Mouse (Mus musculus) G1E (cell line): ENCODE results near the gene Aff3. TPM values are rescaled to one million over a fixed set of nuclear protein-coding genes. Genes with fewer than 3 reads are reported as not detected.

Source experiments
- ATAC-seq: 2 replicates; pipeline ENCODE4 v1.8.0; 2016; ENCODE audit warnings: mild to moderate bottlenecking; ENCODE audit not compliant: insufficient number of reproducible peaks, poor library complexity, low FRiP score, severe bottlenecking; ENCODE audit errors: extremely low read depth
- DNase-seq: peaks from one replicate; pipeline ENCODE4 v3.0.0; 2012; ENCODE audit warnings: low spot score
- H3K27me3 ChIP-seq: 2 replicates; pipeline ENCODE4 v1.6.1; 2012; ENCODE audit warnings: mild to moderate bottlenecking, low read length, inconsistent platforms; ENCODE audit not compliant: insufficient read depth
- H3K36me3 ChIP-seq: replicated peaks from 2 replicates; pipeline ENCODE3; 2012; ENCODE audit warnings: mild to moderate bottlenecking, inconsistent platforms
- H3K4me1 ChIP-seq: 2 replicates; pipeline ENCODE4 v1.6.1; 2012; ENCODE audit warnings: low read depth, low read length, inconsistent platforms, mixed read lengths; ENCODE audit not compliant: insufficient read depth
- H3K4me3 ChIP-seq: 2 replicates; pipeline ENCODE4 v1.5.1; 2012; ENCODE audit warnings: low read depth, mild to moderate bottlenecking, inconsistent platforms, low read length, moderate library complexity, mixed read lengths
- H3K9me3 ChIP-seq: replicated peaks from 2 replicates; pipeline ENCODE4 v1.6.1; 2012; ENCODE audit warnings: inconsistent platforms
- CTCF ChIP-seq: IDR thresholded peaks from 2 replicates; pipeline ENCODE4 v1.5.1; 2012; ENCODE audit warnings: low read depth, low read length, inconsistent platforms, mixed read lengths
- GATA1 ChIP-seq: IDR thresholded peaks from 2 replicates; pipeline ENCODE4 v1.6.1; 2012; ENCODE audit warnings: borderline replicate concordance, low read length, inconsistent platforms, mixed read lengths
- GATA2 ChIP-seq: IDR thresholded peaks from 2 replicates; pipeline ENCODE4 v1.6.1; 2012; ENCODE audit warnings: low read depth, low read length, inconsistent platforms, borderline replicate concordance
- POLR2AphosphoS5 ChIP-seq: IDR thresholded peaks from 2 replicates; pipeline ENCODE4 v1.6.1; 2012; ENCODE audit warnings: low read depth, low read length, inconsistent platforms; ENCODE audit not compliant: insufficient replicate concordance
- TAL1 ChIP-seq: conservative IDR thresholded peaks from 2 replicates; pipeline ENCODE4 v1.6.1; 2012; ENCODE audit warnings: low read depth, low read length, inconsistent platforms, mixed read lengths
- polyA plus RNA-seq: library from polyadenylated mRNA; stranded (reverse); fragments of >175 nt; gene quantifications from 2 replicates; pipeline ENCODE4 v1.2.3, GENCODE M21; 2012
- total RNA-seq, 2 experiments: library from RNA; stranded (forward) in 1 of 2; stranded (reverse) in 1 of 2; fragments of 200-1000 nt in 1 of 2; fragments of >200 nt in 1 of 2; fragmentation: Nextera tagmentation in 1 of 2; gene quantifications; 2 replicates each; pipeline ENCODE4 v1.2.3; 2014 to 2017

Gene Aff3
- total and polyA plus RNA-seq, 3 experiments: 2.3 to 6.9 (median 6.3) TPM

GRCm38 (mm10) chr1:38358797-38359349 is 305.9 kb downstream of the Aff3 start:
- no peaks in the 10 kb centered on the region for H3K9me3 ChIP-seq
- TF ChIP-seq GATA2 (no peak), TAL1 (no peak), POLR2AphosphoS5 (no peak), GATA1 (no peak), CTCF (no peak)
- no peaks in the 10 kb centered on the region for H3K4me1 ChIP-seq
- no peaks in the 10 kb centered on the region; the same call in 1 of the 2 replicates for H3K27me3 ChIP-seq
- DNase-seq: no peak
- H3K36me3 ChIP-seq: no peaks in the 10 kb centered on the region
- no peak overlapping the region for H3K4me3 ChIP-seq
- no peak for ATAC-seq

GRCm38 (mm10) chr1:38357933-38358796 is 306.6 kb downstream of the Aff3 start:
- TF ChIP-seq CTCF (no peak), GATA1 (no peak), GATA2 (no peak), TAL1 (no peak), POLR2AphosphoS5 (no peak)
- Histone ChIP-seq H3K36me3 (no peaks in the 10 kb centered on the region), H3K27me3 (no peaks in the 10 kb centered on the region; the same call in none of the 2 replicates), H3K4me3 (no peak overlapping the region), H3K4me1 (no peaks in the 10 kb centered on the region), H3K9me3 (no peaks in the 10 kb centered on the region)
- DNase-seq (no peak), ATAC-seq (no peak)

- no peak for ATAC-seq
These were observed 310.2 kb downstream of the Aff3 start for GRCm38 (mm10) chr1:38354585-38354984.

GRCm38 (mm10) chr1:38347346-38347745 is 317.4 kb downstream of the Aff3 start:
- no peaks in the 10 kb centered on the region for H3K4me1 ChIP-seq
- DNase-seq (no peak), ATAC-seq (no peak)
- TF ChIP-seq POLR2AphosphoS5 (no peak), GATA2 (no peak), GATA1 (no peak), TAL1 (no peak), CTCF (no peak)
- no peaks in the 10 kb centered on the region for H3K36me3 ChIP-seq
- H3K27me3 ChIP-seq: peaks cover 6% of the 10 kb centered on the region
- H3K4me3 ChIP-seq: no peak overlapping the region
- H3K9me3 ChIP-seq: no peaks in the 10 kb centered on the region

More at GRCm38 (mm10) chr1:38354585-38354984, 310.2 kb downstream of the Aff3 start:
- no peaks in the 10 kb centered on the region for H3K4me1 ChIP-seq
- no peak for TF ChIP-seq GATA1
- TF ChIP-seq GATA2: no peak
- no peak for TF ChIP-seq TAL1
- TF ChIP-seq POLR2AphosphoS5: no peak
- no peak for TF ChIP-seq CTCF
- H3K4me3 ChIP-seq: no peak overlapping the region
- H3K9me3 ChIP-seq: no peaks in the 10 kb centered on the region
- H3K27me3 ChIP-seq: peaks cover 2% of the 10 kb centered on the region
- no peak for DNase-seq
- H3K36me3 ChIP-seq: no peaks in the 10 kb centered on the region

GRCm38 (mm10) chr1:38334206-38334605 is 330.5 kb downstream of the Aff3 start:
- ATAC-seq (no peak), DNase-seq (no peak)
- TF ChIP-seq GATA1 (no peak), TAL1 (no peak), POLR2AphosphoS5 (no peak), GATA2 (no peak), CTCF (no peak)
- H3K36me3 ChIP-seq: no peaks in the 10 kb centered on the region
- H3K4me1 ChIP-seq: no peaks in the 10 kb centered on the region
- no peak overlapping the region for H3K4me3 ChIP-seq
- no peaks in the 10 kb centered on the region for H3K27me3 ChIP-seq
- no peaks in the 10 kb centered on the region for H3K9me3 ChIP-seq

GRCm38 (mm10) chr1:38332919-38333318 is 331.8 kb downstream of the Aff3 start:
- no peaks in the 10 kb centered on the region for H3K36me3 ChIP-seq
- no peak for TF ChIP-seq GATA2
- TF ChIP-seq GATA1: no peak
- TF ChIP-seq CTCF: no peak
- TF ChIP-seq TAL1: no peak
- no peak for TF ChIP-seq POLR2AphosphoS5
- no peaks in the 10 kb centered on the region for H3K4me1 ChIP-seq
- no peaks in the 10 kb centered on the region for H3K27me3 ChIP-seq
- no peak overlapping the region for H3K4me3 ChIP-seq
- no peak for ATAC-seq
- no peaks in the 10 kb centered on the region for H3K9me3 ChIP-seq
- DNase-seq: no peak
